Mouse (Mus musculus) MEL (cell line): Measurements from ENCODE around the gene Agbl5. TPM values are rescaled to one million over a fixed set of nuclear protein-coding genes. Genes with fewer than 3 reads are reported as not detected.

ENCODE experiments used
- DNase-seq: peaks from one replicate; pipeline ENCODE4 v3.0.0; 2011; ENCODE audit warnings: low read depth, low spot score
- H3K27ac ChIP-seq: 2 replicates; pipeline ENCODE4 v1.5.1; 2012; ENCODE audit warnings: low read depth, mild to moderate bottlenecking, control low read depth, low read length, moderate library complexity; ENCODE audit not compliant: control insufficient read depth
- H3K27me3 ChIP-seq, 2 experiments: fragments of 150-350 bp in 1 of 2; sonication (generic) in 1 of 2; 2 replicates each; pipeline ENCODE4 v1.6.1; 2012; ENCODE audit warnings: low read length in 2 of 2, mild to moderate bottlenecking in 2 of 2, improper control_type of control experiment in 1 of 2, moderate library complexity in 1 of 2; ENCODE audit not compliant: insufficient read depth in 2 of 2, control insufficient read depth in 1 of 2
- H3K36me3 ChIP-seq, 2 experiments: 2 replicates each; pipeline ENCODE4 v1.6.1; 2012 to 2014; ENCODE audit warnings: low read length in 2 of 2, improper control_type of control experiment in 1 of 2, inconsistent platforms in 1 of 2, mild to moderate bottlenecking in 1 of 2; ENCODE audit not compliant: insufficient read depth in 2 of 2, control insufficient read depth in 1 of 2
- H3K4me1 ChIP-seq, 2 experiments: fragments of 150-350 bp in 1 of 2; sonication (generic) in 1 of 2; 2 replicates each; pipeline ENCODE4 v1.6.1; 2012; ENCODE audit warnings: low read length in 2 of 2, improper control_type of control experiment in 1 of 2, mild to moderate bottlenecking in 1 of 2; ENCODE audit not compliant: insufficient read depth in 2 of 2, control insufficient read depth in 1 of 2
- H3K4me3 ChIP-seq, 2 experiments: fragments of 150-350 bp in 1 of 2; sonication (generic) in 1 of 2; 2 replicates each; pipeline ENCODE4 v1.5.1; 2012; ENCODE audit warnings: low read depth in 2 of 2, low read length in 2 of 2, mild to moderate bottlenecking in 2 of 2, moderate library complexity in 2 of 2, control low read depth in 1 of 2, improper control_type of control experiment in 1 of 2; ENCODE audit not compliant: control insufficient read depth in 1 of 2, insufficient read depth in 1 of 2
- H3K79me2 ChIP-seq: 2 replicates; pipeline ENCODE4 v1.6.1; 2012; ENCODE audit warnings: mild to moderate bottlenecking, low read length, moderate library complexity; ENCODE audit not compliant: control insufficient read depth, poor library complexity, insufficient read depth
- H3K9ac ChIP-seq: 2 replicates; pipeline ENCODE4 v1.6.1; 2012; ENCODE audit warnings: low read depth, mild to moderate bottlenecking, control low read depth, low read length, moderate library complexity; ENCODE audit not compliant: control insufficient read depth, poor library complexity, severe bottlenecking
- H3K9me3 ChIP-seq: fragments of 150-350 bp; sonication (generic); replicated peaks from 2 replicates; pipeline ENCODE4 v1.6.1; 2012; ENCODE audit warnings: mild to moderate bottlenecking, low read length, improper control_type of control experiment, moderate library complexity; ENCODE audit not compliant: insufficient read depth
- BHLHE40 ChIP-seq: IDR thresholded peaks from 2 replicates; pipeline ENCODE4 v1.6.1; 2012; ENCODE audit warnings: low read depth, mild to moderate bottlenecking, inconsistent platforms, low read length, improper control_type of control experiment, borderline replicate concordance
- CHD1 ChIP-seq: IDR thresholded peaks from 2 replicates; pipeline ENCODE4 v1.6.1; 2012; ENCODE audit warnings: low read depth, mild to moderate bottlenecking, inconsistent platforms, low read length, improper control_type of control experiment
- CHD2 ChIP-seq: IDR thresholded peaks from 2 replicates; pipeline ENCODE4 v1.6.1; 2011; ENCODE audit warnings: low read length, improper control_type of control experiment
- CTCF ChIP-seq, 3 experiments: IDR thresholded peaks in 2 of 3; conservative IDR thresholded peaks in 1 of 3; 2 replicates each; pipeline ENCODE4 v1.5.1; 2011 to 2012; ENCODE audit warnings: low read length in 3 of 3, low read depth in 2 of 3, mild to moderate bottlenecking in 2 of 3, improper control_type of control experiment in 1 of 3, inconsistent platforms in 1 of 3, mixed read lengths in 1 of 3, moderate library complexity in 1 of 3; ENCODE audit not compliant: control insufficient read depth in 1 of 3, insufficient read depth in 1 of 3, poor library complexity in 1 of 3, severe bottlenecking in 1 of 3
- E2F4 ChIP-seq: IDR thresholded peaks from 2 replicates; pipeline ENCODE4 v1.6.1; 2011; ENCODE audit warnings: low read depth, low read length, improper control_type of control experiment, borderline replicate concordance
- ELF1 ChIP-seq: IDR thresholded peaks from 2 replicates; pipeline ENCODE4 v1.6.1; 2014; ENCODE audit warnings: low read depth, mild to moderate bottlenecking, inconsistent platforms, low read length, improper control_type of control experiment, moderate library complexity
- EP300 ChIP-seq, 2 experiments: IDR thresholded peaks; 2 replicates each; pipeline ENCODE4 v1.6.1; 2011; ENCODE audit warnings: improper control_type of control experiment in 2 of 2, low read length in 2 of 2, low read depth in 1 of 2, mild to moderate bottlenecking in 1 of 2
- ETS1 ChIP-seq: IDR thresholded peaks from 2 replicates; pipeline ENCODE4 v1.6.1; 2012; ENCODE audit warnings: low read depth, mild to moderate bottlenecking, inconsistent platforms, low read length, improper control_type of control experiment, moderate library complexity
- GABPA ChIP-seq: IDR thresholded peaks from 2 replicates; pipeline ENCODE4 v1.6.1; 2012; ENCODE audit warnings: low read depth, mild to moderate bottlenecking, inconsistent platforms, low read length, improper control_type of control experiment, moderate library complexity
- GATA1 ChIP-seq: IDR thresholded peaks from 2 replicates; pipeline ENCODE4 v1.6.1; 2011; ENCODE audit warnings: low read depth, low read length, improper control_type of control experiment
- HCFC1 ChIP-seq: IDR thresholded peaks from 2 replicates; pipeline ENCODE4 v1.6.1; 2012; ENCODE audit warnings: low read depth, mild to moderate bottlenecking, inconsistent platforms, low read length, improper control_type of control experiment, moderate library complexity
- JUND ChIP-seq: IDR thresholded peaks from 2 replicates; pipeline ENCODE4 v1.6.1; 2011; ENCODE audit warnings: low read depth, mild to moderate bottlenecking, improper control_type of control experiment, low read length
- KAT2A ChIP-seq: conservative IDR thresholded peaks from 2 replicates; pipeline ENCODE4 v1.6.1; 2012; ENCODE audit warnings: low read depth, low read length, improper control_type of control experiment, inconsistent platforms
- MAFK ChIP-seq: IDR thresholded peaks from 2 replicates; pipeline ENCODE4 v1.6.1; 2011; ENCODE audit warnings: low read depth, mild to moderate bottlenecking, low read length, improper control_type of control experiment, borderline replicate concordance
- MAX ChIP-seq: IDR thresholded peaks from 2 replicates; pipeline ENCODE4 v1.6.1; 2011; ENCODE audit warnings: low read length, improper control_type of control experiment
- MAZ ChIP-seq: IDR thresholded peaks from 2 replicates; pipeline ENCODE4 v1.6.1; 2012; ENCODE audit warnings: low read depth, mild to moderate bottlenecking, inconsistent platforms, low read length, improper control_type of control experiment
- MEF2A ChIP-seq: IDR thresholded peaks from 2 replicates; pipeline ENCODE4 v1.6.1; 2014; ENCODE audit warnings: low read depth, mild to moderate bottlenecking, inconsistent platforms, low read length, improper control_type of control experiment; ENCODE audit not compliant: poor library complexity, insufficient replicate concordance, severe bottlenecking; ENCODE audit errors: extremely low read depth
- MXI1 ChIP-seq: IDR thresholded peaks from 2 replicates; pipeline ENCODE4 v1.6.1; 2011; ENCODE audit warnings: mild to moderate bottlenecking, low read depth, low read length, improper control_type of control experiment
- MYB ChIP-seq: IDR thresholded peaks from 2 replicates; pipeline ENCODE4 v1.6.1; 2011; ENCODE audit warnings: mild to moderate bottlenecking, low read depth, low read length, improper control_type of control experiment
- MYC ChIP-seq: IDR thresholded peaks from 2 replicates; pipeline ENCODE4 v1.6.1; 2011; ENCODE audit warnings: low read depth, mild to moderate bottlenecking, low read length, improper control_type of control experiment, moderate library complexity
- NELFE ChIP-seq: IDR thresholded peaks from 2 replicates; pipeline ENCODE4 v1.6.1; 2011; ENCODE audit warnings: low read depth, low read length, improper control_type of control experiment
- POLR2AphosphoS2 ChIP-seq: IDR thresholded peaks from 2 replicates; pipeline ENCODE4 v1.6.1; 2011; ENCODE audit warnings: low read length, improper control_type of control experiment
- POLR2AphosphoS5 ChIP-seq: IDR thresholded peaks from 2 replicates; pipeline ENCODE4 v1.6.1; 2012; ENCODE audit warnings: low read depth, borderline replicate concordance, mild to moderate bottlenecking, inconsistent platforms, low read length, moderate library complexity, mixed read lengths
- RAD21 ChIP-seq: IDR thresholded peaks from 2 replicates; pipeline ENCODE4 v1.6.1; 2011; ENCODE audit warnings: mild to moderate bottlenecking, low read depth, low read length, improper control_type of control experiment
- RCOR1 ChIP-seq: IDR thresholded peaks from 2 replicates; pipeline ENCODE4 v1.6.1; 2012; ENCODE audit warnings: low read depth, mild to moderate bottlenecking, inconsistent platforms, low read length, improper control_type of control experiment
- SMC3 ChIP-seq: IDR thresholded peaks from 2 replicates; pipeline ENCODE4 v1.6.1; 2011; ENCODE audit warnings: low read depth, low read length, improper control_type of control experiment
- TBP ChIP-seq: IDR thresholded peaks from 2 replicates; pipeline ENCODE4 v1.8.0; 2011; ENCODE audit warnings: low read depth, low read length, improper control_type of control experiment
- TCF12 ChIP-seq: IDR thresholded peaks from 2 replicates; pipeline ENCODE4 v1.6.1; 2014; ENCODE audit warnings: low read depth, mild to moderate bottlenecking, inconsistent platforms, low read length, improper control_type of control experiment, moderate library complexity
- UBTF ChIP-seq: IDR thresholded peaks from 2 replicates; pipeline ENCODE4 v1.6.1; 2012; ENCODE audit warnings: low read depth, mild to moderate bottlenecking, inconsistent platforms, low read length, improper control_type of control experiment, moderate library complexity, borderline replicate concordance; ENCODE audit not compliant: insufficient read depth
- USF1 ChIP-seq: IDR thresholded peaks from 2 replicates; pipeline ENCODE4 v1.6.1; 2014; ENCODE audit warnings: low read depth, mild to moderate bottlenecking, inconsistent platforms, low read length, improper control_type of control experiment, moderate library complexity
- USF2 ChIP-seq, 2 experiments: IDR thresholded peaks; 2 replicates each; pipeline ENCODE4 v1.6.1; 2011 to 2012; ENCODE audit warnings: improper control_type of control experiment in 2 of 2, low read length in 2 of 2, borderline replicate concordance in 1 of 2, inconsistent platforms in 1 of 2, low read depth in 1 of 2, mild to moderate bottlenecking in 1 of 2; ENCODE audit not compliant: insufficient read depth in 1 of 2
- ZC3H11A ChIP-seq: IDR thresholded peaks from 2 replicates; pipeline ENCODE4 v1.6.1; 2012; ENCODE audit warnings: low read depth, mild to moderate bottlenecking, inconsistent platforms, low read length, improper control_type of control experiment
- ZKSCAN1 ChIP-seq: IDR thresholded peaks from 2 replicates; pipeline ENCODE4 v1.6.1; 2012; ENCODE audit warnings: low read depth, mild to moderate bottlenecking, inconsistent platforms, low read length, improper control_type of control experiment, moderate library complexity
- ZMIZ1 ChIP-seq: IDR thresholded peaks from 2 replicates; pipeline ENCODE4 v1.6.1; 2012; ENCODE audit warnings: low read depth, mild to moderate bottlenecking, inconsistent platforms, low read length, improper control_type of control experiment, moderate library complexity
- ZNF384 ChIP-seq: IDR thresholded peaks from 2 replicates; pipeline ENCODE4 v1.6.1; 2012; ENCODE audit warnings: low read depth, mild to moderate bottlenecking, inconsistent platforms, low read length, improper control_type of control experiment
- polyA plus RNA-seq, 2 experiments: library from polyadenylated mRNA; stranded (reverse) in 1 of 2; unstranded in 1 of 2; fragments of >175 nt in 1 of 2; fragments of >200 nt in 1 of 2; gene quantifications; 2 replicates each; pipeline versions ENCODE4 v1.2.1 to v1.2.4; 2012; ENCODE audit warnings: low replicate concordance in 2 of 2, low read depth in 1 of 2; ENCODE audit not compliant: insufficient read length in 2 of 2, insufficient read depth in 1 of 2, missing spikeins in 1 of 2
- total RNA-seq: library from RNA; depleted of rRNA; stranded (reverse); fragments of 300-350 nt; gene quantifications from 2 replicates; pipeline ENCODE4 v1.2.3, GENCODE M21; 2012

Gene Agbl5
- total and polyA plus RNA-seq, 3 experiments = 10.6 to 45.0 TPM; not detected in 1

DNA sequence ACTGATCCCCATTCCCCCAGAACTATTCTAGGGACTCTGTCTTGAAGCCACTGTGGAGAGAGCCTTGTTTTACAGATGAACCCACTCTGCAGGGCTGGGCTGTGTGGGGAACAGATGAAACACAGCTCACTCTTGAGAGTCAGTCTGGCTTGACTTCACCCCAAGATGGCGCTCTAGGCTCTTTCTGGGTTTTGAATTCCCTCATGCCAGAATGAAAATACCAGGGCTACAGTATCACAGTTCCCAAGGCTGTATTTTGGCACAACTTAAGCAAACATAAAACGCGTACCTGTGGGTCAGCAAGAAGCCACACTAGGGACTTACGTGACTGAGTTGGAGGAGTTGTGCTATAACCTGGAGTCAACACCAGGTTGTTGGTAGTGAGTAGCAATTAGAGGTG, 41.6 kb downstream of the Agbl5 start:
- H3K9me3 ChIP-seq = no peaks in the 10 kb centered on the region
- no peak overlapping the region for H3K9ac ChIP-seq
- no peak overlapping the region for H3K4me3 ChIP-seq
- peak; percentile 69 for DNase-seq
- TF ChIP-seq MYC (no peak), CHD2 (no peak), NELFE (no peak), TCF12 (no peak), POLR2AphosphoS5 (no peak), KAT2A (no peak), MEF2A (no peak), E2F4 (no peak), POLR2AphosphoS2 (no peak), ZNF384 (no peak), GATA1 (no peak), USF2 (IDR thresholded peaks at IDR 0.05; ENCODE audit: borderline replicate concordance in 1 of 2, insufficient read depth in 1 of 2, low read depth in 1 of 2, low read length in 2 of 2) (no peak), MYB (no peak), JUND (no peak), USF1 (no peak), ZKSCAN1 (no peak), ETS1 (no peak), ZC3H11A (peak; percentile 34; the same call in 1 of the 2 replicates), GABPA (no peak), TBP (no peak), MAFK (no peak), UBTF (no peak), BHLHE40 (no peak), MXI1 (no peak), HCFC1 (no peak), CTCF (IDR thresholded peaks at IDR 0.05 in 2 of 3, conservative IDR thresholded peaks at IDR 0.05 in 1 of 3; ENCODE audit: control insufficient read depth in 1 of 3, insufficient read depth in 1 of 3, low read depth in 2 of 3, low read length in 3 of 3, poor library complexity in 1 of 3, severe bottlenecking in 1 of 3) (peak; percentile 70 to 84 (median 75)), ZMIZ1 (no peak), SMC3 (peak; percentile 72), CHD1 (no peak), MAZ (no peak), EP300 (IDR thresholded peaks at IDR 0.05; ENCODE audit: low read depth in 1 of 2, low read length in 2 of 2) (no peak), MAX (no peak), ELF1 (no peak), RAD21 (peak; percentile 74), RCOR1 (no peak)
- H3K4me1 ChIP-seq = no peaks in the 10 kb centered on the region
- no peaks in the 10 kb centered on the region for H3K36me3 ChIP-seq
- no peaks in the 10 kb centered on the region for H3K27me3 ChIP-seq
- H3K79me2 ChIP-seq = no peaks in the 10 kb centered on the region
- H3K27ac ChIP-seq = no peak overlapping the region
